Mouse (Mus musculus) cortical plate, adult 2 months (tissue): ENCODE data around the gene Dnmt3a.

Source experiments
- CTCF ChIP-seq: fragments of 200-500 bp; IDR thresholded peaks from 2 replicates; pipeline ENCODE4 v1.5.1; 2011; ENCODE audit warnings: mild to moderate bottlenecking, control low read depth, low read length; ENCODE audit not compliant: insufficient read depth; ENCODE audit errors: extremely low read depth
- POLR2A ChIP-seq: fragments of 200-500 bp; IDR thresholded peaks from 2 replicates; pipeline ENCODE4 v1.6.1; 2011; ENCODE audit warnings: mild to moderate bottlenecking, low read length, control low read depth; ENCODE audit not compliant: insufficient read depth; ENCODE audit errors: extremely low read depth

DNA sequence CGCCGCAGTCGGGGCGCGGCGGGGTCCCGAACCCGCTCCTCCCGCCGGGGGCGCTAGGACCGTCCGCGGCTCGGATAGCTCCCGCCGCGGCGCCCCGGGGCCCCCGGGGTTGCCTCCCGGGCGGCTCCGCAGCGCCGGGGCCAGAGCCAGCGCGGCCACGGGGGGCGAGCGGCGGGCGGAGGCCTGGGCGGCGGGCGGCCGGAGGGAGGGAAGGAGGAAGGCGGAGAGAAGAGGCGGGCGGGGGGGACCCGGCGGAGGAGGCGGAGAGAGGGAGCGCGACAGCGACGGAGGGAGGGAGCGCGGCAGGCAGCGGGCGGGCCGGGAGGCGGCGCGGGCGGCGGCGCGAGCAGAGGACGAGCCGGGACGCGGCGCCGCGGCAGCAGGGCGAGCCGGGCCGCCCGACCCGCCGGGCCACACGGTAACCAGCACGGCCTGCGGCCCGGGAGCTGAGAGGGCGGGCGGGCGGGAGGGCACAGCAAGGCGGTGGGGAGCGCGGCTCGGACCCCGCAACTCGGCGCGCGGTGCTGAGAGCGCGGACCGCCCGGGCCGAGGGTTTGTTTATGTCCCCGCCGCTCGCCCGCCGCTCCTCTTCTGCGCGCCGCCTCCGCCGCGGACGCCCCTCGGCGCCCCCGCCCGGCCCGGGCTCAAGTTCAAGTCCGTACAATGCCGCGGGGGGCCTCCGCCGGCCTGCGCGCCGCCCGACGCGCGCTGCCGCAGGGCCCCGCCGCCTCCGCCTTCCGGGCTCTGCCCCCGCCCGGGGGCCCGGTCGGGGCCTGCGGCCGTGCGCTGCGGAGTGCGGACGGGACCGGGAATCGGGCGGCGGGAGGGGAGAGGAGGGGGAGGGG, 1.1 kb downstream of the Dnmt3a start:
- TF ChIP-seq POLR2A (no peak), CTCF (no peak)
